Mouse (Mus musculus) splenic B cell, adult 2 months (primary cell): ENCODE data around the gene BC003965.
"Not testable (repeated sequence)": the region's sequence is repeated elsewhere in the genome, so short reads cannot be mapped to it uniquely, and the experiment has no call there.

ENCODE experiments used
- DNase-seq: peaks from one replicate; pipeline ENCODE4 v3.0.0-alpha.2; 2011; ENCODE audit warnings: low read depth, low spot score
- H3K27me3 ChIP-seq: 2 replicates; pipeline ENCODE4 v1.6.1; 2012; ENCODE audit warnings: mild to moderate bottlenecking, low read length, moderate library complexity, mixed read lengths; ENCODE audit not compliant: control insufficient read depth, poor library complexity, insufficient read depth, severe bottlenecking
- H3K36me3 ChIP-seq: 2 replicates; pipeline ENCODE4 v1.6.1; 2012; ENCODE audit warnings: mild to moderate bottlenecking, low read length, moderate library complexity, mixed read lengths; ENCODE audit not compliant: control insufficient read depth, poor library complexity, insufficient read depth, severe bottlenecking

The BC003965 gene

GRCm38 (mm10) chr17:25227991-25228390 lies 43.6 kb downstream of the BC003965 start:
- no peak for DNase-seq
- H3K27me3 ChIP-seq: no peaks in the 10 kb centered on the region
- peaks cover 5% of the 10 kb centered on the region for H3K36me3 ChIP-seq

- not testable (repeated sequence) for H3K36me3 ChIP-seq, DNase-seq, H3K27me3 ChIP-seq
These were observed 45.8 kb downstream of the BC003965 start for GRCm38 (mm10) chr17:25230014-25230655.

- no peaks in the 10 kb centered on the region for H3K27me3 ChIP-seq
- peaks cover 5% of the 10 kb centered on the region for H3K36me3 ChIP-seq
- no peak for DNase-seq
These were observed 46.3 kb downstream of the BC003965 start for GRCm38 (mm10) chr17:25230700-25231099.

DNA sequence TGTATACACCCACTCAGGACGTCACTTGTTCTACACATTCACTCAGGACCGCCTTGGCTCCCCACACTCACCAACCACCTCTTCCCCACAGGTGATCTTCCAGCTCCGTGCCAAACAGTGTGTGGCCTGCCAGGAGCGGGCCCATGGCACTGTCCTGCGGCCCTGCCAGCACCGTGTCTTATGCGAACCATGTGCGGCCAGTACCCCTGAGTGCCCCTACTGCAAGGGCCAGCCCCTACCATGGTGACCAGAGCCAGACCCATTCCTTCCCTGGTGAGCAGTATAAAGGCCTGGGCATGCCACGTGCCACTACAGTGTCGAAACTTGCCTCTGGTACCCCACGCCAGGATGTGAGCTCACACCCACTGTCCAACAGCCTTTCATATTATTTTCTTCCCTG lies 47.3 kb downstream of the BC003965 start:
- not testable (repeated sequence) for H3K27me3 ChIP-seq, DNase-seq, H3K36me3 ChIP-seq

DNA sequence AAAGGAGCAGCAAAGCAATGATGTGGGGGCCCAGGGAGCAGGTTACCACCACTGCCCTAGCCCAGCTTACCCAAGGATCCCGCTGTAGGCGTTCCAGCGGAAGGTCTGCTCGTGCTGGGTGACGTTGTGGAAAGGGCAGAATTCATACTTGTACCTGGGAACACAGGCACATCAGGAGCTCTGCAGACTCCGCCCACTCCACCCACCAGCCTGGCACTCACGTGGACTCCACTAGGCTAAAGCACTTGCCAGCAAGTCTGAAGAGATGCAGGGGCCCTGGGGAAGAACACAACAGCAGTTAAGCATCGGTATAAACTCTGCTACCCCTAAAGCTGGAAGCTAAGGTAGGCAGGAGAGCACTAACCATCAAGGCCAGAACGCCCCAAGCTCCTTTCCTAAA lies 51.3 kb downstream of the BC003965 start:
- no peak for DNase-seq

More for the DNA sequence above, 51.3 kb downstream of the BC003965 start:
- H3K36me3 ChIP-seq: peaks cover 1% of the 10 kb centered on the region; the same call in 1 of the 2 replicates
- H3K27me3 ChIP-seq: no peaks in the 10 kb centered on the region
